In genomic region chr5:68735186-68735585, GRCm38 (mm10) we compare ENCODE assay signal across 13 mouse cellular contexts.
DNase-seq lines count a peak whose midpoint lies in the region; ATAC-seq and TF ChIP-seq lines count a peak whose summit lies in the region.
"Had no signal": no experiment of that assay in that cellular context is flagged by ENCODE, and none has a peak within 500 bp of the region (broad histone marks: within the 10 kb centered on the region; RNA-seq: fewer than 3 reads in every experiment).

No protein-coding gene starts in this region.

- no peaks in the 10 kb centered on the region for H3K27me3 ChIP-seq in hindbrain, embryonic 11.5 days (ENCODE audit: control insufficient read depth, insufficient read depth, low read length)
- no peaks in the 10 kb centered on the region for H3K27me3 ChIP-seq in hindbrain, embryonic 13.5 days
- H3K27me3 ChIP-seq in CH12.LX (replicated peaks) = no peaks in the 10 kb centered on the region
- H3K27me3 ChIP-seq: forebrain, embryonic 13.5 days; heart, embryonic 15.5 days; kidney, embryonic 15.5 days had no signal

- dilution Hi-C loops in CH12.LX (cut with MboI; ENCODE audit: extremely low pct_ligation_motif_present, extremely low pct_unique_long_range_greater_than_20kb, low sequenced_read_pairs) = no loop called here

- in situ Hi-C loops in CH12.LX (cut with MboI; ENCODE audit: low pct_ligation_motif_present, low pct_unique_long_range_greater_than_20kb, low sequenced_read_pairs) = no loop called here

- no peaks in the 10 kb centered on the region for H3K9me3 ChIP-seq in hindbrain, embryonic 11.5 days (ENCODE audit: control insufficient read depth, low read length)
- no peaks in the 10 kb centered on the region for H3K9me3 ChIP-seq in hindbrain, embryonic 13.5 days
- H3K9me3 ChIP-seq in CH12.LX (replicated peaks; ENCODE audit: low read length) = no peaks in the 10 kb centered on the region
- H3K9me3 ChIP-seq: forebrain, embryonic 13.5 days; heart, embryonic 15.5 days; kidney, embryonic 15.5 days; limb, embryonic 10.5 days had no signal

- TF ChIP-seq EP300 in CH12.LX (IDR thresholded peaks at IDR 0.05; ENCODE audit: low read length) = peak; percentile 80

- H3K4me3 ChIP-seq in hindbrain, embryonic 11.5 days (ENCODE audit: low read depth, low read length) = no peak overlapping the region
- H3K4me3 ChIP-seq in hindbrain, embryonic 13.5 days = no peak overlapping the region
- no peak overlapping the region for H3K4me3 ChIP-seq in CH12.LX (replicated peaks in 1 of 3; ENCODE audit: low read depth in 2 of 3, low read length in 2 of 3, poor library complexity in 1 of 3)
- H3K4me3 ChIP-seq: forebrain, embryonic 13.5 days; heart, embryonic 15.5 days; kidney, embryonic 15.5 days; limb, embryonic 10.5 days had no signal

- H3K79me2 ChIP-seq in CH12.LX (replicated peaks; ENCODE audit: control insufficient read depth, extremely low read depth, insufficient read depth, poor library complexity, severe bottlenecking) = no peaks in the 10 kb centered on the region

- 0 out of 2 replicates have a peak, but pooled peaks have one; percentile 14 for TF ChIP-seq POLR2A in CH12.LX (IDR thresholded peaks at IDR 0.05; ENCODE audit: low read depth, low read length)

- H3K36me3 ChIP-seq in hindbrain, embryonic 11.5 days (ENCODE audit: control insufficient read depth, insufficient read depth, low read length) = no peaks in the 10 kb centered on the region
- H3K36me3 ChIP-seq in hindbrain, embryonic 13.5 days = no peaks in the 10 kb centered on the region
- no peaks in the 10 kb centered on the region for H3K36me3 ChIP-seq in CH12.LX (replicated peaks in 1 of 2; ENCODE audit: control insufficient read depth in 1 of 2, insufficient read depth in 1 of 2, low read length in 1 of 2)
- H3K36me3 ChIP-seq: heart, embryonic 15.5 days; kidney, embryonic 15.5 days; limb, embryonic 10.5 days had no signal

- H3K4me1 ChIP-seq in hindbrain, embryonic 11.5 days (replicated peaks; ENCODE audit: control insufficient read depth, insufficient read depth, low read length) = no peaks in the 10 kb centered on the region
- no peaks in the 10 kb centered on the region for H3K4me1 ChIP-seq in hindbrain, embryonic 13.5 days (replicated peaks)
- peaks cover 5 to 24% of the 10 kb centered on the region in 2 experiments; a peak in 3 of 4 replicates for H3K4me1 ChIP-seq in CH12.LX (ENCODE audit: control insufficient read depth in 1 of 2, insufficient read depth in 2 of 2)
- H3K4me1 ChIP-seq: forebrain, embryonic 13.5 days; heart, embryonic 15.5 days; kidney, embryonic 15.5 days; limb, embryonic 10.5 days had no signal

- TF ChIP-seq RAD21 in CH12.LX (IDR thresholded peaks at IDR 0.05; ENCODE audit: low read depth, low read length) = peak; percentile 15

- WGBS in hindbrain, embryonic 11.5 days = 28% methylated on average over 5 of the region's 5 CpGs
- WGBS in hindbrain, embryonic 13.5 days = 19% methylated on average over 5 of the region's 5 CpGs

- DNase-seq in hindbrain, embryonic 11.5 days (ENCODE audit: low spot score) = peak; percentile 27
- DNase-seq in CH12.LX (ENCODE audit: extremely low read depth) = peak; percentile 95
- peak; percentile 43 for DNase-seq in embryo, embryonic 11 days
- DNase-seq in lung, postnatal 4 days = peak; percentile 10 to 21
- DNase-seq in right cerebral cortex, postnatal 10 days (ENCODE audit: low spot score in 2 of 2) = no peak
- no peak for DNase-seq in adrenal gland, postnatal 25 days
- DNase-seq in kidney, postnatal 10 days = no peak
- DNase-seq: cerebellum, postnatal 14 days had no signal

- no peak for TF ChIP-seq CTCF in CH12.LX (conservative IDR thresholded peaks at IDR 0.05 in 1 of 2, IDR thresholded peaks at IDR 0.05 in 1 of 2; ENCODE audit: low read depth in 2 of 2, low read length in 2 of 2)

- H3K4me2 ChIP-seq in hindbrain, embryonic 11.5 days (replicated peaks; ENCODE audit: low read depth, low read length) = no peak overlapping the region
- no peak overlapping the region for H3K4me2 ChIP-seq in hindbrain, embryonic 13.5 days
- H3K4me2 ChIP-seq in CH12.LX (ENCODE audit: insufficient read depth, low read depth, poor library complexity, severe bottlenecking) = peak overlapping the region; percentile 61
- H3K4me2 ChIP-seq: forebrain, embryonic 13.5 days; heart, embryonic 15.5 days; kidney, embryonic 15.5 days had no signal

- no peak overlapping the region for H3K27ac ChIP-seq in hindbrain, embryonic 11.5 days (ENCODE audit: low read depth, low read length)
- H3K27ac ChIP-seq in hindbrain, embryonic 13.5 days = no peak overlapping the region
- peak overlapping the region; percentile 95; the same call in 1 of the 2 replicates for H3K27ac ChIP-seq in CH12.LX (ENCODE audit: insufficient read depth, low read depth)
- H3K27ac ChIP-seq: forebrain, embryonic 13.5 days; heart, embryonic 15.5 days; kidney, embryonic 15.5 days; limb, embryonic 10.5 days had no signal

- H3K9ac ChIP-seq in hindbrain, embryonic 11.5 days (ENCODE audit: low read depth, low read length) = no peak overlapping the region
- no peak overlapping the region for H3K9ac ChIP-seq in hindbrain, embryonic 13.5 days
- H3K9ac ChIP-seq in CH12.LX (ENCODE audit: insufficient read depth, low read depth) = peak overlapping the region; percentile 9; the same call in 1 of the 2 replicates
- H3K9ac ChIP-seq: forebrain, embryonic 13.5 days; heart, embryonic 15.5 days; kidney, embryonic 15.5 days had no signal

- no peak for ATAC-seq in hindbrain, embryonic 11.5 days (ENCODE audit: low FRiP score)
- ATAC-seq in hindbrain, embryonic 13.5 days (ENCODE audit: low FRiP score) = no peak
- ATAC-seq: forebrain, embryonic 13.5 days had no signal

TF ChIP-seq in CH12.LX, 34 proteins besides CTCF, POLR2A, EP300 and RAD21:
- TF ChIP-seq E2F4 (IDR thresholded peaks at IDR 0.05; ENCODE audit: insufficient replicate concordance, low read depth, low read length) = no peak
- TF ChIP-seq BHLHE40 (IDR thresholded peaks at IDR 0.05; ENCODE audit: low read depth, low read length) = peak; percentile 69
- TF ChIP-seq USF2 (conservative IDR thresholded peaks at IDR 0.05; ENCODE audit: low read depth, low read length) = no peak
- 0 out of 2 replicates have a peak, but pooled peaks have one; percentile 35 for TF ChIP-seq ZMIZ1 (IDR thresholded peaks at IDR 0.05; ENCODE audit: low read depth, low read length)
- no peak for TF ChIP-seq USF1 (IDR thresholded peaks at IDR 0.05; ENCODE audit: low read depth, low read length)
- TF ChIP-seq IRF4 (IDR thresholded peaks at IDR 0.05; ENCODE audit: low read depth, low read length) = peak; percentile 83
- TF ChIP-seq HCFC1 (IDR thresholded peaks at IDR 0.05; ENCODE audit: low read depth, low read length) = peak; percentile 26
- peak; percentile 79 for TF ChIP-seq MYC (IDR thresholded peaks at IDR 0.05; ENCODE audit: low read depth, low read length)
- TF ChIP-seq TBP (conservative IDR thresholded peaks at IDR 0.05; ENCODE audit: low read depth, low read length) = 0 out of 2 replicates have a peak, but pooled peaks have one; percentile 47
- no peak for TF ChIP-seq NELFE (IDR thresholded peaks at IDR 0.05; ENCODE audit: low read depth, low read length)
- peak; percentile 71 for TF ChIP-seq TCF12 (IDR thresholded peaks at IDR 0.05; ENCODE audit: low read depth, low read length)
- peak; percentile 40; the same call in 1 of the 2 replicates for TF ChIP-seq JUND (conservative IDR thresholded peaks at IDR 0.05; ENCODE audit: low read depth, low read length)
- TF ChIP-seq ZC3H11A (IDR thresholded peaks at IDR 0.05; ENCODE audit: low read depth, low read length) = no peak
- TF ChIP-seq JUN (IDR thresholded peaks at IDR 0.05; ENCODE audit: insufficient read depth, low read depth, low read length) = peak; percentile 81
- no peak for TF ChIP-seq PAX5 (IDR thresholded peaks at IDR 0.05; ENCODE audit: low read length)
- peak; percentile 67; the same call in 1 of the 2 replicates for TF ChIP-seq MAX (IDR thresholded peaks at IDR 0.05; ENCODE audit: low read length)
- no peak for TF ChIP-seq NRF1 (IDR thresholded peaks at IDR 0.05; ENCODE audit: low read depth, low read length)
- peak; percentile 90 for TF ChIP-seq CHD2 (IDR thresholded peaks at IDR 0.05; ENCODE audit: low read length)
- no peak for TF ChIP-seq ZKSCAN1 (IDR thresholded peaks at IDR 0.05; ENCODE audit: borderline replicate concordance, low read depth, low read length)
- 0 out of 2 replicates have a peak, but pooled peaks have one; percentile 11 for TF ChIP-seq KAT2A (IDR thresholded peaks at IDR 0.05; ENCODE audit: insufficient replicate concordance, low read length)
- TF ChIP-seq MEF2A (IDR thresholded peaks at IDR 0.05; ENCODE audit: borderline replicate concordance, low read depth, low read length) = peak; percentile 98
- TF ChIP-seq ELF1 (IDR thresholded peaks at IDR 0.05; ENCODE audit: low read depth, low read length) = peak; percentile 51; the same call in 1 of the 2 replicates
- peak; percentile 89 for TF ChIP-seq ETS1 (conservative IDR thresholded peaks at IDR 0.05; ENCODE audit: low read depth, low read length)
- TF ChIP-seq MXI1 (IDR thresholded peaks at IDR 0.05; ENCODE audit: low read depth, low read length) = peak; percentile 53
- TF ChIP-seq ZNF384 (IDR thresholded peaks at IDR 0.05; ENCODE audit: low read depth, low read length) = no peak
- peak; percentile 35; the same call in 1 of the 2 replicates for TF ChIP-seq MAFK (IDR thresholded peaks at IDR 0.05; ENCODE audit: insufficient replicate concordance, low read length)
- TF ChIP-seq SIN3A (IDR thresholded peaks at IDR 0.05; ENCODE audit: low read length) = peak; percentile 41; the same call in 1 of the 2 replicates
- TF ChIP-seq MAZ (IDR thresholded peaks at IDR 0.05; ENCODE audit: low read depth, low read length) = peak; percentile 46; the same call in 1 of the 2 replicates
- TF ChIP-seq SMC3 (IDR thresholded peaks at IDR 0.05; ENCODE audit: low read depth, low read length) = peak; percentile 27; the same call in 1 of the 2 replicates
- peak; percentile 60; the same call in 1 of the 2 replicates for TF ChIP-seq CHD1 (IDR thresholded peaks at IDR 0.05; ENCODE audit: low read depth, low read length)

Comparison
In these comparisons a context has a peak if more than half of its experiments do, and no peak if none do; other contexts are left out.
1. DNase-seq: peak in hindbrain, embryonic 11.5 days (single experiment), CH12.LX (single experiment), embryo, embryonic 11 days (single experiment) and lung, postnatal 4 days (2 of 2); none in right cerebral cortex, postnatal 10 days (0 of 2), adrenal gland, postnatal 25 days (single experiment) and kidney, postnatal 10 days (single experiment).